Mouse (Mus musculus) neutrophil, adult 5-6 weeks (primary cell): ENCODE measurements around the gene Apon. TPM values are rescaled to one million over a fixed set of nuclear protein-coding genes. Genes with fewer than 3 reads are reported as not detected.
"Not testable (repeated sequence)": the region's sequence is repeated elsewhere in the genome, so short reads cannot be mapped to it uniquely, and the experiment has no call there.

Experiments
- ATAC-seq: fragments of 151-379, 151-347 bp; 2 replicates; pipeline ENCODE4 v1.8.0; 2017; ENCODE audit warnings: mild to moderate bottlenecking, moderate TSS enrichment; ENCODE audit not compliant: insufficient number of reproducible peaks, poor library complexity, low FRiP score, severe bottlenecking; ENCODE audit errors: extremely low read depth
- total RNA-seq: library from RNA; stranded (forward); fragments of 200-1000 nt; gene quantifications from 2 replicates; pipeline ENCODE4 v1.2.3, GENCODE M21; 2017

Gene Apon
- 0.23 TPM in 1 of 2 replicates, not detected in the other for total RNA-seq

GRCm38 (mm10) chr10:128253677-128254255 is at the start of gene Apon:
Gene Apon (plus strand): TSS chr10:128254096.
- ATAC-seq: no peak

- no peak for ATAC-seq
These were observed 49.0 kb upstream of the Apon start for GRCm38 (mm10) chr10:128204941-128205340.

GRCm38 (mm10) chr10:128208326-128208725 is 45.6 kb upstream of the Apon start:
- no peak for ATAC-seq

- ATAC-seq: no peak
These were observed 44.4 kb upstream of the Apon start for GRCm38 (mm10) chr10:128209311-128210009.

- no peak for ATAC-seq
These were observed 43.8 kb upstream of the Apon start for GRCm38 (mm10) chr10:128210131-128210530.

DNA sequence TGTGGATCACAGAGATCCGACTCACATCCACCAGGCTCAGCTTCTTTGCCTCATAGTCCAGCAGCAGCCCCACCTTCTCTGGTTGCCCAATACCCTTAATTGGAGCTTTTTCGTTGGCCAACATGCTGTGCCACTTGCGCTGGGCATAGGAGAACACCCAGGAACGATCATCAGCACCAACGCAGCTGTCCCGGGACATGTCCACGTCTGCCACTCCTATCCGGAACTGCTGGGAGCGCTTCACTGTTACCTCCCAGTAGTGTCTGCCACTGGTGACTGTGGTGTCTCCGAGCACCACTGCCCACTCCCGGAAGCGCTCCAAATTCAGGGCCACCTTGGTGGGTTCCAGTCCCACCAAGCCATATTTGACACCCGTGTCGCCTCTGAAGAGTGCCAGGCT is 42.9 kb upstream of the Apon start:
- no peak for ATAC-seq

DNA sequence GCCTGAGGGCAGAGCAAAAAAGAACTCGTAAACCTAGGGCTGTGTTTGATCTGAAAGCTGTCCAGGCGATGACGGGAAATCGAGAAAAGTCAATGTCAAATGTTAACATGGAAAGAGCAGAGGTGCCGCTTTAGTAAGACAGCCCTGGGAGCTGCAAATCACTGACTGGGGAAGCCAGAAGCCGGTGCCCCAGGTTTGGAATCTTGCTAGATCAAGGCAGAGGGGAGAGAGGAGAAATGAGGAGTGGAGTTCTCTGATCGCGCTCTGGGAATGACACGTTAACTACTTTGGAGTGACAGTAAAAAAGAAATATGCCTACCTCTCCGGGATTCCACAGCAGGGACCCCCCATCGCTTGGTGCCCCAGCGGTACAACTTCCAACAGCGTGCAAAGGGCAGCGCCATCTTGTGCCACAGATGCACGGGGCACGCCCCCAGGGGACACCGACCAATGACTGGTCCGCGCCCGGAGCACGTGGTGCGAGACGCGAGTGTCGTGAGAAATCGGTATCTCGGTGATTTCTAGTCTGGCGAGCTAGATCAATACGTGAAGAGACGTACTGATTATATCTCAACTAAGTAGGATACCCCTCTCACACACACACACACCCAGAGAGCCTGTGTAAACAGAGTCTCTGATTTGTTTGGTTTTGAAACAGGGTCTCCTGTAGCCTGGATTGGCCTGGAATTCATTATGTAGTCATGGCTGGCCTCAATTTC is 42.3 kb upstream of the Apon start, which contains the start of gene Spryd4:
TSS of gene Spryd4 (minus strand) at position 418 of the 719 bp plus-strand sequence.
- peak; percentile 94 for ATAC-seq

GRCm38 (mm10) chr10:128212148-128212547 is 41.7 kb upstream of the Apon start:
- ATAC-seq: no peak

GRCm38 (mm10) chr10:128212871-128213323 is 41.0 kb upstream of the Apon start:
- peak; percentile 87 for ATAC-seq

GRCm38 (mm10) chr10:128214112-128214511 is 39.8 kb upstream of the Apon start:
- not testable (repeated sequence) for ATAC-seq

GRCm38 (mm10) chr10:128214981-128215380 is 38.9 kb upstream of the Apon start:
- ATAC-seq: no peak

DNA sequence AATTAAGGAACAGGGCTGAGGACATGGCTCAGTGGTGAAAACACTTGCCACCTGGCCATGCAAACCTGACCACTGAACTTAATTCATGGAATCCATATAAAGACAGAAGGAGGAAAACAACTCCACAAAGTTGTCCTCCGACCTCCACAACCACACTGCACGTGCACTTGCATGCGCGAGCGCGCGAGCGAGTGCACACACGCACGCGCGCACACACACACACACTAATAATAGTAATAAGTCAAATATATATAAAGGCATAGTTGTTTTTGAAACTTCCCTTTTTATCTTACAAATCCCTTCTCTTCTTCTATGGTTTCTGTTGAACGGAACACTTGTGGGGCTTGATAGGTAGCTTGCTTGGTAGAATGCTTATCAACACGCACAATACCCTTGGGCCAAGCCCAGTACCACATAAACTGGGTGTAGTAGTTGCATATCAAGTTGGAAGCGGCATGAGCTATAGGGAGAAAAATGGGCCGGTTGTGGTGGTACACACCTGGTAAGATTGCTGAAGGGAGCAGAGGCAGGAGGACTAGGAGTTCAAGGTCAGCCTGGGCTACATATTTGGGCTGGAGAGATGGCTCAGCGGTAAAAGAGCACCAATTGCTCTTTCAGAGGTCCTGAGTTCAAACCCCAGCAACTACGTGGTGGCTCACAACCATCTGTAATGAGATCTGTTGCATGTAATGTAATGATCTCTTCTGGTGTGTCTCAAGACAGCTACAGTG is 35.3 kb upstream of the Apon start:
- ATAC-seq: no peak

DNA sequence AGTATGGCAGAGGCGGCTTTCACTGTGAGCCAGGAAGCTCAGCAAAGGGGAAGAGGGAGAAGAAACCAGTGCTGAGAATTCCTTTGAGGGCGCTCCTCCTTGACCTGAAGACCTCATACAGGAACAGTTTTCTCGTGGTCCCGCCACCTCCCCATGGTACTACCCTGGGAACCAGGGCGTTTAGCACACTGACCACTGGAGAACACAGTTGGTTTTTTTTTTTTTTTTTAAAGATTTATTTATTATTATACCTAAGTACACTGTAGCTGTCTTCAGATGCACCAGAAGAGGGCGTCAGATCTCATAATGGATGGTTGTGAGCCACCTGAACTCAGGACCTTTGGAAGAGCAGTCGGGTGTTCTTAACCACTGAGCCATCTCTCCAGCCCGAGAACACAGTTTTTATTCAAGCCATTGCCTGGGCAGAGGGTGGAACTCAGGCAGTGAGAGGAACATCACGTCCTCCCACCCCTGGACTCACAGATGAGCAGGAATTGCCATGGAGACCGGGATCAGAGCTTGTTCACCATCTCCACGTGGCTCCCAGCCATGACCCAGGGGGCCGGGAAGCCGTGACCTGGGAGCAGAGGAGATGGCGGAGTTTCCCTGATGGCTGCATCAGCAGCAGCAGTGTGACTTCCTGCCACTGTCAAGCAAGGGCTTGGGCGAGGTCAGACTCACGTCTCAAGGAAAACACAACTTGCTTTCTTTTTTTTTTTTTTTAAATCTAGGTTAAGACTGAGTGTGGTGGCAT is 32.2 kb upstream of the Apon start:
- no peak for ATAC-seq

GRCm38 (mm10) chr10:128225064-128225463 is 28.8 kb upstream of the Apon start:
- no peak for ATAC-seq

DNA sequence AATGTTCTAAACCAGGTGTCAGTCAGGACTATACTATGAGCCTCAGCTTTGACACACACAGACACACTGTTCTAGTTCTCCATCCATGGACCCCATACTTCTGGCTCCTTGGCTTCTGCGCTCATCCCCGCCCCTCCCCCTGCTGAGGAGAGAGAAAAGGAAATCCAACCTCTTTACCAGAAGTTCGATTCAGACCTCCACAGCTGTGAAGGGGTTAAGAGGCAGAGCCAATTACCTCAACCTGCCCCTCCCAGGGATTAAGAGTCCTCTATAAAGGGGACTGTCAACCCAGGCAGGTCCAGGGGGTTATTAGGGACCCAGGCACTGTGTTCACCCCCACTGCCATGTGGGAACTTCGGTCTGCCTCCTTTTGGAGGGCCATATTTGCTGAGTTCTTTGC is 28.4 kb upstream of the Apon start, which contains the start of gene Mip:
TSS of gene Mip (plus strand) at position 301 of the 400 bp plus-strand sequence.
- no peak for ATAC-seq

GRCm38 (mm10) chr10:128227592-128227991 is 26.3 kb upstream of the Apon start:
- ATAC-seq: no peak

- no peak for ATAC-seq
These were observed 25.9 kb upstream of the Apon start for GRCm38 (mm10) chr10:128228009-128228408.

GRCm38 (mm10) chr10:128230582-128230981 is 23.3 kb upstream of the Apon start:
- ATAC-seq: no peak
